Mouse (Mus musculus): ENCODE results near the gene Evpl.
"Not testable (repeated sequence)": the region's sequence is repeated elsewhere in the genome, so short reads cannot be mapped to it uniquely, and the experiment has no call there.

Evpl gene

GRCm38 (mm10) chr11:116237742-116238395, at the start of gene Evpl:
TSS of gene Evpl (minus strand) at chr11:116238077.
- no peak for DNase-seq (ENCODE audit: low spot score)

GRCm38 (mm10) chr11:116287351-116287750, 49.5 kb upstream of the Evpl start:
- peak; percentile 30 for DNase-seq (ENCODE audit: low spot score)

- DNase-seq (ENCODE audit: low spot score) = no peak
Measured at GRCm38 (mm10) chr11:116285770-116286191, 47.9 kb upstream of the Evpl start.

GRCm38 (mm10) chr11:116283982-116284381, 46.1 kb upstream of the Evpl start:
- DNase-seq (ENCODE audit: low spot score) = no peak

GRCm38 (mm10) chr11:116282912-116283521, 45.1 kb upstream of the Evpl start:
- no peak for DNase-seq (ENCODE audit: low spot score)

- no peak for DNase-seq (ENCODE audit: low spot score)
Measured at GRCm38 (mm10) chr11:116282089-116282488, 44.2 kb upstream of the Evpl start.

- no peak for DNase-seq (ENCODE audit: low spot score)
Measured at GRCm38 (mm10) chr11:116281671-116282070, 43.8 kb upstream of the Evpl start.

- peak; percentile 50 for DNase-seq (ENCODE audit: low spot score)
Measured at GRCm38 (mm10) chr11:116280751-116281663, 43.1 kb upstream of the Evpl start, which contains the start of gene Galr2. TSS of gene Galr2 (plus strand) at chr11:116280939.

- not testable (repeated sequence) for DNase-seq (ENCODE audit: low spot score)
Measured at GRCm38 (mm10) chr11:116277184-116277583, 39.3 kb upstream of the Evpl start.

GRCm38 (mm10) chr11:116274045-116274666, 36.3 kb upstream of the Evpl start, which contains the start of gene Srp68:
TSS of gene Srp68 (minus strand) at chr11:116274217.
- DNase-seq (ENCODE audit: low spot score) = peak; percentile 93

GRCm38 (mm10) chr11:116273469-116274044, 35.7 kb upstream of the Evpl start:
- DNase-seq (ENCODE audit: low spot score) = no peak

GRCm38 (mm10) chr11:116272589-116273468, 35.0 kb upstream of the Evpl start:
- DNase-seq (ENCODE audit: low spot score) = peak; percentile 34

- no peak for DNase-seq (ENCODE audit: low spot score)
Measured at GRCm38 (mm10) chr11:116269560-116269959, 31.7 kb upstream of the Evpl start.

GRCm38 (mm10) chr11:116268313-116268712, 30.4 kb upstream of the Evpl start:
- DNase-seq (ENCODE audit: low spot score) = no peak

GRCm38 (mm10) chr11:116267637-116268036, 29.8 kb upstream of the Evpl start:
- DNase-seq (ENCODE audit: low spot score) = no peak

GRCm38 (mm10) chr11:116265850-116266249, 28.0 kb upstream of the Evpl start:
- DNase-seq (ENCODE audit: low spot score) = no peak

- no peak for DNase-seq (ENCODE audit: low spot score)
Measured at GRCm38 (mm10) chr11:116265352-116265751, 27.5 kb upstream of the Evpl start.

GRCm38 (mm10) chr11:116260259-116260658, 22.4 kb upstream of the Evpl start:
- DNase-seq (ENCODE audit: low spot score) = no peak

- no peak for DNase-seq (ENCODE audit: low spot score)
Measured at GRCm38 (mm10) chr11:116259461-116259860, 21.6 kb upstream of the Evpl start.

GRCm38 (mm10) chr11:116255982-116256675, 18.3 kb upstream of the Evpl start:
- no peak for DNase-seq (ENCODE audit: low spot score)

Measured in MN1 (cell line).